Mouse (Mus musculus): Measurements from ENCODE around the gene Iars.
"Not testable (repeated sequence)": the region's sequence is repeated elsewhere in the genome, so short reads cannot be mapped to it uniquely, and the experiment has no call there.

The Iars gene

GRCm38 (mm10) chr13:49736430-49736829 lies 54.5 kb downstream of the Iars start:
- no peak for DNase-seq (ENCODE audit: low spot score in 2 of 2)

- DNase-seq (ENCODE audit: low spot score in 2 of 2) = no peak
These were observed 56.1 kb downstream of the Iars start for GRCm38 (mm10) chr13:49738011-49738410.

GRCm38 (mm10) chr13:49741285-49742040 lies 59.6 kb downstream of the Iars start:
- no peak for DNase-seq (ENCODE audit: low spot score in 2 of 2)

GRCm38 (mm10) chr13:49756591-49756990 lies 74.7 kb downstream of the Iars start:
- DNase-seq (ENCODE audit: low spot score in 2 of 2) = no peak

GRCm38 (mm10) chr13:49757966-49758365 lies 76.1 kb downstream of the Iars start:
- DNase-seq (ENCODE audit: low spot score in 2 of 2) = no peak

- DNase-seq (ENCODE audit: low spot score in 2 of 2) = no peak
These were observed 78.8 kb downstream of the Iars start for GRCm38 (mm10) chr13:49760675-49761074.

- DNase-seq (ENCODE audit: low spot score in 2 of 2) = no peak
These were observed 80.3 kb downstream of the Iars start for GRCm38 (mm10) chr13:49762208-49762607.

- no peak for DNase-seq (ENCODE audit: low spot score in 2 of 2)
These were observed 83.4 kb downstream of the Iars start for GRCm38 (mm10) chr13:49765306-49765705.

GRCm38 (mm10) chr13:49766269-49766668 lies 84.4 kb downstream of the Iars start:
- DNase-seq (ENCODE audit: low spot score in 2 of 2) = no peak

GRCm38 (mm10) chr13:49768048-49768447 lies 86.1 kb downstream of the Iars start:
- no peak for DNase-seq (ENCODE audit: low spot score in 2 of 2)

- DNase-seq (ENCODE audit: low spot score in 2 of 2) = no peak
These were observed 87.2 kb downstream of the Iars start for GRCm38 (mm10) chr13:49769111-49769510.

GRCm38 (mm10) chr13:49771536-49771935 lies 89.6 kb downstream of the Iars start:
- not testable (repeated sequence) for DNase-seq (ENCODE audit: low spot score in 2 of 2)

Measured in right cerebral cortex, adult 2 months (tissue).